Mouse (Mus musculus): ENCODE results near the gene Vwa2.

- TF ChIP-seq CTCF (IDR thresholded peaks at IDR 0.05; ENCODE audit: control insufficient read depth, insufficient read depth, insufficient read length) (no peak), MYOD1 (IDR thresholded peaks at IDR 0.05; ENCODE audit: control insufficient read depth, insufficient read length, low read depth) (no peak), CEBPB (IDR thresholded peaks at IDR 0.05; ENCODE audit: low read depth) (no peak), USF1 (IDR thresholded peaks at IDR 0.05; ENCODE audit: low read depth) (no peak), MYOG (IDR thresholded peaks at IDR 0.05; ENCODE audit: control insufficient read depth, extremely low read depth, insufficient read length) (no peak), MAX (IDR thresholded peaks at IDR 0.05) (no peak), FOSL1 (IDR thresholded peaks at IDR 0.05; ENCODE audit: insufficient read depth, low read length, poor library complexity, severe bottlenecking) (no peak)
These were observed 59.8 kb downstream of the Vwa2 start for GRCm38 (mm10) chr19:56933800-56934199.

All from C2C12 (cell line).